Mouse (Mus musculus) limb, embryonic 13.5 days (tissue): ENCODE measurements at regions not wholly inside any gene's neighbourhood (a gene's known extent, or its start where the extent isn't known, plus 50 kb on each side); places are given as distances from the start of the nearest gene placed in this dataset.

Experiments
- ATAC-seq: fragments of 200-750 bp; cut with Nextera tagmentation; 2 replicates; pipeline ENCODE4 v1.8.0; 2017; ENCODE audit warnings: low read depth, moderate number of reproducible peaks, moderate TSS enrichment; ENCODE audit not compliant: low FRiP score
- H3K27ac ChIP-seq: fragments of 300-500 bp; sonication (generic); 2 replicates; pipeline ENCODE4 v1.5.1; 2015; ENCODE audit warnings: inconsistent platforms, mild to moderate bottlenecking, moderate library complexity
- H3K27me3 ChIP-seq: fragments of 300-500 bp; sonication (generic); 2 replicates; pipeline ENCODE4 v1.6.1; 2015; ENCODE audit warnings: mild to moderate bottlenecking, inconsistent platforms
- H3K36me3 ChIP-seq: fragments of 300-500 bp; sonication (generic); 2 replicates; pipeline ENCODE4 v1.6.1; 2015; ENCODE audit warnings: inconsistent platforms, mild to moderate bottlenecking, moderate library complexity
- H3K4me1 ChIP-seq: fragments of 300-500 bp; sonication (generic); 2 replicates; pipeline ENCODE4 v1.6.1; 2015; ENCODE audit warnings: inconsistent platforms
- H3K4me2 ChIP-seq: fragments of 300-500 bp; sonication (generic); replicated peaks from 2 replicates; pipeline ENCODE4 v1.6.1; 2015; ENCODE audit warnings: inconsistent platforms, mild to moderate bottlenecking, moderate library complexity
- H3K4me3 ChIP-seq: fragments of 300-500 bp; sonication (generic); 2 replicates; pipeline ENCODE4 v1.5.1; 2015; ENCODE audit warnings: moderate library complexity, mild to moderate bottlenecking, inconsistent platforms
- H3K9ac ChIP-seq: fragments of 300-500 bp; sonication (generic); 2 replicates; pipeline ENCODE4 v1.6.1; 2015; ENCODE audit warnings: mild to moderate bottlenecking, inconsistent platforms
- H3K9me3 ChIP-seq: fragments of 300-500 bp; sonication (generic); 2 replicates; pipeline ENCODE4 v1.6.1; 2016; ENCODE audit warnings: inconsistent platforms
- WGBS: fragments of 180-500 bp; shearing (Covaris S2); methylation state at CpG from one replicate; pipeline ENCODE4 v1.1.7; 2015; 5-methylcytosine and 5-hydroxymethylcytosine counted together

DNA sequence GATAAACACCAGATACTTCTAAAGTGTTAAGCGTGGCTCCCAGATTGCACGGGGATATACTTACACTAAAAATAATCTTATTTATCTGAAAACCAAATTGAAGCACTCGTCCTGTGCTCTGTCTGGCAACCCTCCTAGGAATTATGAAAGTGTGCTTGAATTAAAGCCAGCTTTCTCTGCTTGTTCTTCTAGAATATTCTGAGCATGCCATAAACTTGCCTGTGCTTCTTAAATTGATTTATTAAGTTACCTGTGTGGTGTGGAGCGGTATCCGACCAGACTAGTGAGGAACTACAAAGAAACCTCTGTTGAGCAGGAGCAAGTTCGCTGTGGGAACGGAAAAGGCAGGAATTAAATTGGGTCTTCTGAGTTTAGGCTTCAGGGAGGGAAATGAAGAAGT is 154.0 kb upstream of the Gmds start:
- 23% methylated on average over 7 of the region's 7 CpGs for WGBS
- peak overlapping the region; percentile 75 for H3K27ac ChIP-seq
- peak overlapping the region; percentile 45 for H3K4me2 ChIP-seq
- no peak overlapping the region for H3K9ac ChIP-seq
- peaks cover 33% of the 10 kb centered on the region; the same call in 1 of the 2 replicates for H3K27me3 ChIP-seq
- H3K36me3 ChIP-seq: no peaks in the 10 kb centered on the region
- no peak overlapping the region for H3K4me3 ChIP-seq
- ATAC-seq: 0 out of 2 replicates have a peak, but pooled peaks have one; percentile 30
- no peaks in the 10 kb centered on the region for H3K9me3 ChIP-seq
- H3K4me1 ChIP-seq: peaks cover 59% of the 10 kb centered on the region

DNA sequence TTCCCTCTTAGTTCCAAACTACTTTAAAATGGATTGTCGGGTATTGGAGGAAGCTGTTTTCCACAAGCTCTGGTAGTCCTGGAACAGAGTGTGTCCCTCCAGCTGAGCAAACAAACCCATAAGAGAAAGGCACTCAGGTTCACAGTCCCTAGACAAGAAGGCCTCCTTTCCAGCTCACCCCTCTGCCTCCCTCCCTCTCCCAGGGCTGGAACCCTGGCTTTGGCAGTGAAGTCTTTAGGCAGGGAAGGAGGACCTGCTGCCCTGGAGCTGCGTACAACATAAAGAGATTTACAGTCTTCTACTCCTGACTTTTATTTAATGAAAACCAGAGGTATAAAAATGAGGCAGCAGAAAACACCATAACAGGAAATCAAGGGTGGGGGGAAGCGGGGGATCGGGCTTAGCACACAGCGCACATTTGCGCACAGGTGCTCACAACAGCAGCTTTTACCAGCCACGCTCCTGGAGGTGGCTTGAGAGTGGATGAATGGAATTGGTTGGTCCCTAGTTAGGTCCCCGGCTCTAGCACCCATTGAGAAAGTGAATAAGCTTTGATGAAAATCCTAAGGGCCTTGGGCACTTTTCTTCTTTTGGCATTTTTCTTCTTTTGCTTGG is 143.0 kb upstream of the Gmds start:
- 11% methylated on average over 8 of the region's 8 CpGs for WGBS
- Histone ChIP-seq H3K4me2 (0 out of 2 replicates have a peak overlapping the region, but pooled peaks have one; percentile 9), H3K9me3 (no peaks in the 10 kb centered on the region), H3K36me3 (no peaks in the 10 kb centered on the region), H3K27ac (peak overlapping the region; percentile 72), H3K4me1 (peaks cover 47% of the 10 kb centered on the region), H3K9ac (no peak overlapping the region), H3K27me3 (peaks cover 47% of the 10 kb centered on the region), H3K4me3 (no peak overlapping the region)
- ATAC-seq: peak; percentile 82

DNA sequence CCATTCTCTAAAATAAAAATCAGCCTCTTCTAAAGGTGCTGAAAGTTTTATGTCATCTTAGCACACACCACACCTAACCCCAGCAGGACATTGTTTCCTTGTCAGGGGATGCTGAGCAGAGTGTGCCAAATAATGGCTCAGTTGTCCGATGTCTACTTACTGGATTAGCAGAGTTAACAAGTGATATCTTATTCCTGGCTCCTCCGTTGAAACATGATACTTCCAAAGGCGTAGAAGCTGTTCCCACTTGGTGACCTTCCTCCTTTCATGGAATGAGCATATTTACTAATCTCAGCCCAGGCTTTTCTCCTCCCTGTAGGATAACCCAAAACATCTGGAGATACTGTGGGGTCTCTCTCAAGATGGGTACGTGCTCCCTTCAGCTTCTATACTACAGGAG is 141.5 kb upstream of the Gmds start:
- H3K27me3 ChIP-seq: peaks cover 46% of the 10 kb centered on the region
- WGBS: 21% methylated on average over 4 of the region's 4 CpGs
- H3K9ac ChIP-seq: no peak overlapping the region
- no peak overlapping the region for H3K4me2 ChIP-seq
- no peaks in the 10 kb centered on the region for H3K9me3 ChIP-seq
- peaks cover 42% of the 10 kb centered on the region for H3K4me1 ChIP-seq
- H3K36me3 ChIP-seq: no peaks in the 10 kb centered on the region
- no peak overlapping the region for H3K4me3 ChIP-seq
- ATAC-seq: no peak; the same call in 1 of the 2 replicates
- H3K27ac ChIP-seq: no peak overlapping the region

DNA sequence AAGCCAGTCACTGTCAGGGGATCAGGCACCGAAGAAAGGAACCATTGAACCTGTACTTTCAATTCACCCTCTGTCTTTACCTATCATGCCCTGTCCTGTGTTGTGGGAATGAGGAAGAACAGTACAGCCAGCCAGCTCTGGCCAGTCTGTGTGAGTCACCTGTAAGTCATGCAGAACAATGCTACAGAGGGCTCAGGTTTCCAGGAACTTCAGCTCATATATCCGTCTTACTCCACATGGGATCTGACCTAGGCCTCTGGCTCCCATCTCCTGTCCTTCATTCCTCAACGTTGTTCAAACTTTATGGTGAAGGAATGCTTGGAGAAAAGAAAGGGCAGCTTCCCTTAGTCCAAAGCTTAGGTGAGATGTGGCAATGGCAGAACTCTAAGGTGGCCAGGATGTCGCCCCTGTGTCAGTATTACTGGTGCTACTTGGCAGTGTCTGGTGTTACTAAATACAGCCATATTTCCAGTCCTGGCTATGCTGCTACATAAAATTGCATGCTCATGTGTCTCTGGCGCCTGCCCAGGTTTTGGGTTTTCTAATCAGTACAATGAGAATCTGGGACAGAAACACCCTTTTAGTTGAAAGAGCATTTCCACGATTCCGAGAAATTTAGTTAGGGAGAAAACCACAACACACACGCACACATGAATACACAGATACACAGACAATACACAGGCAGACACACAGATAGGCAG is 140.7 kb upstream of the Gmds start:
- Histone ChIP-seq H3K27ac (no peak overlapping the region), H3K27me3 (peaks cover 39% of the 10 kb centered on the region), H3K9me3 (no peaks in the 10 kb centered on the region), H3K9ac (no peak overlapping the region), H3K36me3 (no peaks in the 10 kb centered on the region), H3K4me2 (no peak overlapping the region), H3K4me1 (peaks cover 47% of the 10 kb centered on the region), H3K4me3 (no peak overlapping the region)
- WGBS: 66% methylated on average over 8 of the region's 8 CpGs
- no peak for ATAC-seq

DNA sequence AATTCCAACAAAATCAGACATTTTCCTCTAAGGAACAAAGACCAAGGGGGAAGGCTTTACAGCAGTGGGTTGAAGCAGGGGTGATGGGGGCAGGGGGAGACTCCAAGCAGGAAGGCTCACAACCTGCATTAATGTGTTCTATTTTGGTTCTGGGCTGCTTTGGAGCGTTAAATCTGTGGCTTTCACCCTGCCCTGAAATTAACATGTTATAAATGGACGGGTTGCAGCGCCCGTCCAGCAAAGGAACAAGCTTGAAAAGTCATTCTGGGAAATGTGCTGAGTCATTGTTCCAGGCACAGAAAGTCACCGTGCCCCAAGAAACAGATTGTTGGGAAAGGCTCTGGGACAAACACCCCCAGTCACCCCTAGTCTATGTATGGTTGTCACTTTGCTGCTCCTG is 127.2 kb upstream of the Gmds start:
- Histone ChIP-seq H3K27ac (no peak overlapping the region), H3K27me3 (peaks cover 8% of the 10 kb centered on the region; the same call in 1 of the 2 replicates), H3K9me3 (no peaks in the 10 kb centered on the region), H3K4me1 (peaks cover 18% of the 10 kb centered on the region), H3K4me2 (no peak overlapping the region), H3K9ac (no peak overlapping the region), H3K36me3 (no peaks in the 10 kb centered on the region), H3K4me3 (no peak overlapping the region)
- 26% methylated on average over 5 of the region's 5 CpGs for WGBS
- no peak for ATAC-seq

DNA sequence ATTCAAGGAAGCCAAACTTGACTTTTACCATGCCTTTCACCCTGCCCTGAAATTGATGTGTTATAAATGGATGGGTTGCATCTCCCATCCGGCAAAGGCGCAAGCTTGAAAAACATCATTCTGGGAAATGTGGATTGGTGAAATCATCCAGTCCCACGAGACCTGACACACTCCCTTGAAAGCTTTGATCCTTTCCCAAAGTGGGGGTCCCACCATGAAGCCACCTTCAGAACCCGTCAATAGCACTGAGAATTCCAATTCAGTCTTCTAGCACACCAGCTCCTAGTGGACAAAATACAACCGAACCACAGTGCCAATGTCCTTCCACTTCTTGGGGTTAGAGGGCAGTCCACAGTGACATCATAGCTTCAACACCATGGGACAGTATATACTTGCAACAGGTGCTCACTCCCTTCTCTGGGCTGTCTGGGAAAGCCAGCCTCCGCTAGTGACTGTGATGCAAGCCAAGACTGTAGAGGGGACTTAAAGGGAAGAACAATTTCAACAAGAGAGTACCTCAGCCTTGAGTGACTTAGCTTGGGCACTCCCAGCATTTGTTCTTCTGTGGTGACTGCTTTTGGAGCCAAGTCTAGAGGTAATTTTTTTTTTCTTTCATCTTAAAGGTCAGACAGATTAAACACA is 126.6 kb upstream of the Gmds start:
- 88% methylated on average over 6 of the region's 6 CpGs for WGBS
- Histone ChIP-seq H3K36me3 (no peaks in the 10 kb centered on the region), H3K9ac (no peak overlapping the region), H3K9me3 (no peaks in the 10 kb centered on the region), H3K4me1 (peaks cover 18% of the 10 kb centered on the region), H3K27me3 (peaks cover 8% of the 10 kb centered on the region; the same call in 1 of the 2 replicates), H3K4me3 (no peak overlapping the region), H3K4me2 (no peak overlapping the region), H3K27ac (no peak overlapping the region)
- no peak for ATAC-seq

DNA sequence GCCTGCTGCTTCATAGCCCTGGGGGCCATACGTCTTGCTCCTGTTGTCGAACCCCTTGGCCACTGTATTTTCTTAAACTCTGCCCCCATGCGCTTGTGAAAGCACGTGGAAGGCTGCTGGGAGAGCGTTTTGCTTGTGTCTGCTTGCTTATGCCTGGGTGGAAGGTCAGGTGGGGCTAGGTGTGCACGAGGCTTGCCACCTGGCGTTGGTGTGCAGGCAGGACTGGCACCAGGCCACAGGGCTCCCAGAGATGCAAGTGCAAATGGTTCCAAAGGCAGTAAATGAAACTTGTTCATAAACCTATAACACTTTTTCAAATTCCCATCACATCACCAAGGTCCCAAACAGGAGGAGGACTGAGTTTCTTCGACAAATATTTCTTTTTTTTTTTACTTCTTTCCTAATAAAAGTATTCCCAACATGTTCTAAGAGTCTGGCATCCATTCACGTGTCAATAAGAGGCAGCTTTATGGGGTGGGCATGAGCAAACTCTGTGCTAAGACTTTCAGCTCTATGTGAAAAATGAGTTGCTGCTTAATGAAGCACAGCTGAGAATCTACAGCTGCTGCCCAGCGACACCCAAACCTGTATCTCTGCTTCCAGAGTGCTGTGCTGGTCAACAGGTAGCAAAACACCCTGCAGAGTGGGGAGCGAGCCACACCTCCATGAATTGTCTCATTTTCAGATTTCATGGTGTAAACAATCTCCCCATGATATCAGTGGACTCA is 116.0 kb upstream of the Gmds start:
- Histone ChIP-seq H3K9me3 (no peaks in the 10 kb centered on the region), H3K9ac (no peak overlapping the region), H3K4me2 (no peak overlapping the region), H3K36me3 (no peaks in the 10 kb centered on the region), H3K4me3 (no peak overlapping the region), H3K27me3 (peaks cover 17% of the 10 kb centered on the region), H3K4me1 (peaks cover 28% of the 10 kb centered on the region), H3K27ac (peak overlapping the region; percentile 33; the same call in 1 of the 2 replicates)
- 37% methylated on average over 11 of the region's 11 CpGs for WGBS
- ATAC-seq: no peak

DNA sequence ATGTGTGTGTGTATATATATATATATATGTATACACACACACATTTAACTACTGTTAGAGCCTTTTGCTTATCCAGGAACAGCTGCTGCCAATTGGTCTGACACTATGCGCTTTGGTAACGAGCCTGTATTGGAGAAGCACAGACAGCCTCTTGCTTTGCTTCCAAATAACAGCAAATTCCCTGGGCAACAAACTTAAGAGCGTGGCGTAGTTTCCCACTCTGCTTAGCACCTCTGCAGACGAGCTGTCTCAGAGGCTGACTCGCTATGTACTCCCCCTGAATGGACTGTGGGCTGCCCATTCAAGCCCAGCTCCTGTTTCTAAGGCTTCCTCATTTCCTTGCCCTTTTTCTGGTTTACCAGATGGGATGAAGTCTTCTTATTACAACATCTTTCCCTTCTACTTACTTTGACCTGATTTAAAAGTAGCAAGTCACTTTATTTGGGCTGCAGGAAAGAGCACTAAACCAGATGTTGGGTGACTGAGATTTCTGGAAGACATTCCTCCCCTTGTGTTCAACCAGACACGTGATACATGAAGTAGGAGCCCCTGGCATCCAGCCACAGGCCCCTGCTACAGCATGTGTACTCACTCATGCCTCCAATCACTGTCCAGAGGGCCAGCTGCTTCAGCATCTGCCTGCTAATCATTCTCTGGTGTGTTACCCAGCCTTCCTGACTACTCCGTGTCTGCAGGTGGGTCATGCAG is 111.3 kb upstream of the Gmds start:
- Histone ChIP-seq H3K4me1 (peaks cover 29% of the 10 kb centered on the region), H3K9ac (no peak overlapping the region), H3K27ac (peak overlapping the region; percentile 70; the same call in 1 of the 2 replicates), H3K27me3 (peaks cover 25% of the 10 kb centered on the region), H3K4me2 (peak overlapping the region; percentile 31), H3K36me3 (no peaks in the 10 kb centered on the region), H3K9me3 (no peaks in the 10 kb centered on the region), H3K4me3 (no peak overlapping the region)
- WGBS: 22% methylated on average over 8 of the region's 8 CpGs
- ATAC-seq: peak; percentile 90

DNA sequence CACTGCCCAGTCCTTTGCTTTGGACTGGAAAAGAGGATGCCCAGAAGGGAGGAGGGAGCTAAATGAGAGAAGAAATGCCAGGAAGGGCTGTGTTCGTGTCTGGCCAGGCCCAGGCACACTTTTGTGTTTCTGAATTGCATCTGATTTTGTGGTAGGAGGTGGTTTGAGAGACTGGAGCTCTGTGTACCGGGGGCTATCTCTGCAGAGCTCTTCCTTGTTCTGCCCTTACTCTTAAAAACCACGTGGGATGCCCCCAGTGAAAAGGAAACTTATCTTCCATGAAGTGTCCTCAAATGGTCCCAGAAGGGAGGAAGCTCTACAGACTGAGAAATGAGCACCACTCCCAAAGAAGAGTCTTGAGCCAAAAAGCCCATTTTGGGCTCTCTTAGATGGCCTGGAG is 106.0 kb upstream of the Gmds start:
- Histone ChIP-seq H3K9ac (no peak overlapping the region), H3K36me3 (no peaks in the 10 kb centered on the region), H3K4me3 (no peak overlapping the region), H3K27me3 (peaks cover 25% of the 10 kb centered on the region), H3K4me2 (no peak overlapping the region), H3K4me1 (peaks cover 23% of the 10 kb centered on the region), H3K27ac (no peak overlapping the region), H3K9me3 (no peaks in the 10 kb centered on the region)
- no peak for ATAC-seq
- WGBS: 68% methylated on average over 3 of the region's 3 CpGs

DNA sequence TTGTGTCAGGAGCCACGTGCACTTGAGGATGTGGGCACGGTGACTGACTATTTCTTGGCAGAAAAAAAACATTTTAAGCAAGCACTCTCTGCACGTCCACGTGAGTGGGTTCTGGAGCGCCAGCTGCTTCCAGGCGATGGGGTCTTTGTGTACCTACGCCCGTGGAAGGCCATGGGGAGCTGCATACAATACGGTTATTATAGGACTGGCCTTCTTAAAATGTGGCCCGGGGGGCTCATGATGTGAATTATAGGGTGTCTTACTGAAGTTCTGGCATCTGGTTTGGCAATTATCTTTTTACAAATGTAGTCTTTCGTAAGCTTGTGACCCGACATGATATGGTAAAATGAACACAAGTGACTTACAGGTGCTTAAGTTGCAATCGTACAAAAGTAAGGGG is 103.5 kb upstream of the Gmds start:
- Histone ChIP-seq H3K4me1 (peaks cover 19% of the 10 kb centered on the region), H3K27me3 (peaks cover 29% of the 10 kb centered on the region), H3K4me2 (no peak overlapping the region), H3K9ac (no peak overlapping the region), H3K36me3 (no peaks in the 10 kb centered on the region), H3K4me3 (no peak overlapping the region), H3K9me3 (no peaks in the 10 kb centered on the region), H3K27ac (no peak overlapping the region)
- peak; percentile 75 for ATAC-seq
- 37% methylated on average over 13 of the region's 13 CpGs for WGBS

DNA sequence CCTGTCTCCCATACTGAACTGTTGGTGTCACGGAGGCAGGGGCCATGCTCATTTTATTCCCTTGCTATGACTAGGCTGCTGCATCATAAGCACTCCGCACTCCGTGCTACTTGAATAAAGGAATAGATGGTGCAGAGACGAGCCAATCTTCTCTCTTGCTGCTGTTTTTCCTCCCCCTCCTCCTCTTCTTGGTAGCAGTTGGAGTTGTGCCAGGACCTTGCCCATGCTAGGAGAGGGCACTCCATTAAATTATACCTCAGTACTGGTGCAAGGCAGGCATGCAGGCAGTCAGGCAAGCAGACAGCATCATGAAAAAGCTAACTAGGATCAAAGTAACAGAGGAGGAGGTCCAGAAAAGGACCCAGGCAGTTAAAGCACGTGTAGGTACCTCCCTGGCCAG is 96.6 kb upstream of the Gmds start:
- Histone ChIP-seq H3K4me3 (no peak overlapping the region), H3K9me3 (no peaks in the 10 kb centered on the region), H3K36me3 (no peaks in the 10 kb centered on the region), H3K9ac (no peak overlapping the region), H3K4me2 (no peak overlapping the region), H3K4me1 (peaks cover 8% of the 10 kb centered on the region), H3K27me3 (peaks cover 11% of the 10 kb centered on the region), H3K27ac (no peak overlapping the region)
- 61% methylated on average over 5 of the region's 5 CpGs for WGBS
- no peak for ATAC-seq
